Mouse (Mus musculus) frontal cortex, postnatal 36 days (tissue): ENCODE measurements at regions not wholly inside any gene's neighbourhood (a gene's known extent, or its start where the extent isn't known, plus 50 kb on each side); places are given as distances from the start of the nearest gene placed in this dataset.

Experiments
- DNase-seq, 2 experiments: peaks; one replicate each; pipeline ENCODE4 v3.0.0; 2022; ENCODE audit warnings: low spot score in 2 of 2

DNA sequence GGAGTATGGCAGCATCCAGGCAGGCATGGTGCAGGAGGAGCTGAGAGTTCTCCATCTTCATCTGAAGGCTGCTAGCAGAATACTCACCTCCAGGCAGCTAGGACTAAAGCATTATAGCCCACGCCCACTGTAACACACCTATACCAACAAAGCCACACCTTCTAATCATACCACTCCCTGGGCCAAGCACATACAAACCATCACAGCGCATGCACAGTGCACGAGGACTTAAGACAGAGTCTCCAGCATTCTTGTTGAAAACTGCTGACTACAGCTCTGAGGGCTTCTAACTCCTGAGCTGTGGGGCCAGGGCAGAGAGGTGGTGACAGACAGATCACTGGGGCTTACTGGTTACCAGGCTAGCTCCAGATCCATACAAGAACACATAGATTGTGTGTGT is 68.0 kb upstream of the Cnot2 start:
- no peak for DNase-seq

DNA sequence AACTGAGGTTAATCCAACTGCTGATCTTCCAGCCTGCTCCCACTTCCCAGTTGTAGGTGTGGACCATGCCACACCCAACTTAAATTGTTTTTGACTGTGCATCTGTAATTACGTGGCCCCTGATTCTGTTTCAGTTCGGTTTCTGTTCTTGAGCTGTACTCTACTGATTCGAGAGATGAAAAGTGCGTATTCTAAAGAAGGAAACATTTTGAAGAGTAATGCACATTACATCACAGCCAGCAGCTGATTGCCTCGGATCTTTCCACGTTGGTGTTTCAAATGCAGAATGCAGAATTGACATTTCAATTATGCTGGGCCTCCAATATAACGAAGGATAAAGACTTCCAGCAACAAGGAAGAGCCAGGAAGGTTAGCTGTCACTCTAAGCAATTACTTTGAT is 64.7 kb upstream of the Cnot2 start:
- DNase-seq = peak in 1 of 2 experiments; percentile 17

GRCm38 (mm10) chr10:116645631-116646030 is 64.3 kb upstream of the Cnot2 start:
- peak; percentile 15 to 29 for DNase-seq

DNA sequence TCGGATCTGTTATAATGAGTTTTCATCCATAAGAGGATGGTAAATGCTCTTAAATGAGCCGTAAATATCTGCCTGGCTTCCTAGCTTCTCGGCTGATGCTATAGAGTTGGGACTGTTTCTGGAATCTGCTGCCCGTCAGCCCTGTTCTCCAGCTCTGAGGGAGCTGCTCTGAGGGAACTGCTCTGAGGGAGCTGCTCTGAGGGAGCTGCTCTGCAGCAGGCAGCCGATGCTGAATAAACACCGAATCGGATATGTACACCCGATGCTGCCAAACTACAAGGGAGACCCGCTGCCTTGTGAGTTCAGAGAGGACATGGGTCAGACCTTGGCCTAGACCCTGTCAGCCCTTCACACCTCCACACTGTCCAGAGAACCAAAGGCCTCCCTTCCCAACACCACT is 63.8 kb upstream of the Cnot2 start:
- peak in 1 of 2 experiments; percentile 2 for DNase-seq
